Mouse (Mus musculus): Measurements from ENCODE around the gene Aoc1. TPM values are rescaled to one million over a fixed set of nuclear protein-coding genes. Genes with fewer than 3 reads are reported as not detected.

Aoc1 gene
- polyA plus RNA-seq (2015; fragmentation: Nextera tagmentation; extraction: Ambion mirVana) = not detected in 2 replicates

GRCm38 (mm10) chr6:48872596-48872995 is at the start of gene Aoc1:
TSS of gene Aoc1 (plus strand) at chr6:48872896.
- 81% methylated on average over 5 of the region's 5 CpGs for WGBS
- no peaks in the 10 kb centered on the region for H3K4me1 ChIP-seq
- no peak within 1 kb of the TSS for H3K9ac ChIP-seq
- H3K4me2 ChIP-seq = no peak within 1 kb of the TSS
- no peaks in the 10 kb centered on the region for H3K27me3 ChIP-seq
- H3K27ac ChIP-seq = no peak within 1 kb of the TSS
- H3K9me3 ChIP-seq = no peaks in the 10 kb centered on the region
- H3K4me3 ChIP-seq = no peak within 1 kb of the TSS
- no peaks in the 10 kb centered on the region for H3K36me3 ChIP-seq
- ATAC-seq (ENCODE audit: insufficient number of reproducible peaks, low FRiP score, low TSS enrichment, low read depth) = no peak

DNA sequence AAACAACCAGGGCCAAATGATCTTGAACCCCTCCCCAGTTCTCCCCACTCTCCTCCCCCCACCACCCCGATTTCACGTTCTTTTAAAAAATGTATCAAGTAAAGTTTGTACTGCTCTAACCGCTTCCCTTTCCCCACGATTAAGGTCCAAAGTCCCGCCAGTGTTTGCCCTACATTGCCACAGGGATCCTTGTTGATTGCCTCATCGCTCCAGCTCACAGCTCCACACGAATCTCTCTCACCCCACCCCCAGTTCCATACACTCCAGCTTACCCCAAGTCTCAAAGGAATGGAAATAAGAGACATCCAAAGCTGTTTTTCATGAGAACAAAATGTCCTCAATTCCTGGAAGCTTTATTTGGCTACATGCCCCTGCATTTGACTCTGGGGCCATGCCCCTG is 47.7 kb upstream of the Aoc1 start:
- H3K9ac ChIP-seq = no peak overlapping the region
- no peak overlapping the region for H3K4me2 ChIP-seq
- H3K36me3 ChIP-seq = no peaks in the 10 kb centered on the region
- no peaks in the 10 kb centered on the region for H3K9me3 ChIP-seq
- no peaks in the 10 kb centered on the region for H3K4me1 ChIP-seq
- no peak overlapping the region for H3K4me3 ChIP-seq
- no peaks in the 10 kb centered on the region for H3K27me3 ChIP-seq
- no peak overlapping the region for H3K27ac ChIP-seq
- 58% methylated on average over 7 of the region's 7 CpGs for WGBS
- no peak for ATAC-seq (ENCODE audit: insufficient number of reproducible peaks, low FRiP score, low TSS enrichment, low read depth)

DNA sequence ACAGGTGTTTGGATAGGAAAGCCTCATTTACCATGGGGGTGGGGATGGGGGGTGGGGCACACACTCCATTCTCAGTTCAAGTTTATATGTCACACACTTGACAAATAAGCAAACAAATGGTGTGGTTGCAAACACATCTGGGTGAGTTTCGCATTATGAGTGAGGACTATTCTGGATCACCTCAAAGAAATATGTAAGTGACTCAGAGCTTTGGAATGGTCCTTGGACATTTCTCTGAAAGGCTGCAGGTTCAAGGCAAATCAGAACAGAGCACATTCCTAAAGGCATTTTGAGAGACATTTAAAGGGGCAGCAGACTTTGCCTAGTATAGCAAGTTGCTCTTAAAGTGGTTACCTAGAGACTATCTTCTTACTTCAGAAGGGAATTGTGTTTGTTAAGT is 43.7 kb upstream of the Aoc1 start:
- H3K27ac ChIP-seq = no peak overlapping the region
- 42% methylated on average over 1 of the region's 1 CpGs for WGBS
- no peak overlapping the region for H3K9ac ChIP-seq
- no peaks in the 10 kb centered on the region for H3K9me3 ChIP-seq
- H3K27me3 ChIP-seq = no peaks in the 10 kb centered on the region
- no peak overlapping the region for H3K4me3 ChIP-seq
- no peak for ATAC-seq (ENCODE audit: insufficient number of reproducible peaks, low FRiP score, low TSS enrichment, low read depth)
- no peak overlapping the region for H3K4me2 ChIP-seq
- peaks cover 22% of the 10 kb centered on the region for H3K36me3 ChIP-seq
- H3K4me1 ChIP-seq = no peaks in the 10 kb centered on the region

- Histone ChIP-seq H3K9me3 (no peaks in the 10 kb centered on the region), H3K27ac (no peak overlapping the region), H3K4me3 (no peak overlapping the region), H3K9ac (no peak overlapping the region), H3K27me3 (no peaks in the 10 kb centered on the region), H3K4me1 (no peaks in the 10 kb centered on the region), H3K4me2 (no peak overlapping the region), H3K36me3 (peaks cover 28% of the 10 kb centered on the region)
- ATAC-seq (ENCODE audit: insufficient number of reproducible peaks, low FRiP score, low TSS enrichment, low read depth) = no peak
These were observed 43.0 kb upstream of the Aoc1 start for GRCm38 (mm10) chr6:48829651-48830050.

DNA sequence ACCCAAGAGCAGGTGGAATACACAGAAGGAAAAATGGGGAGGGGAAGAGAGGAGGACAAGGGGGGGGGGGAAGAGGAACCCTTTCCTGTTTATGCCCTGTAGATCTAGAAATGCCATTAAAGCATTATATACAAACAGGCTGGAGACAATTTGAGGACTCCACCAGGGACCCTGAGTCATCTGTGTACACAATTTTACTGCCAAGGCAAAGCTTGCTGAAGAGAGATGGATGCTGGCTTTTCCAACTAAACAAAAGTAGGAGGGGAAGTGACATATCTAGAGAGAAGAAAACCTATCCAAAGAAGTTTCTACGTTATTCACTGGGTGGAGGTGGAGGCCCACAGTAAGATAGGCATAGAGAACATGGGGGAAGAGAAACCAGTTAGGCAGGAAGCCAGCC is 42.5 kb upstream of the Aoc1 start:
- no peak overlapping the region for H3K4me2 ChIP-seq
- H3K27me3 ChIP-seq = no peaks in the 10 kb centered on the region
- H3K4me3 ChIP-seq = no peak overlapping the region
- WGBS = 70% methylated on average over 1 of the region's 1 CpGs
- H3K4me1 ChIP-seq = no peaks in the 10 kb centered on the region
- ATAC-seq (ENCODE audit: insufficient number of reproducible peaks, low FRiP score, low TSS enrichment, low read depth) = no peak
- no peak overlapping the region for H3K9ac ChIP-seq
- peaks cover 34% of the 10 kb centered on the region for H3K36me3 ChIP-seq
- no peaks in the 10 kb centered on the region for H3K9me3 ChIP-seq
- no peak overlapping the region for H3K27ac ChIP-seq

DNA sequence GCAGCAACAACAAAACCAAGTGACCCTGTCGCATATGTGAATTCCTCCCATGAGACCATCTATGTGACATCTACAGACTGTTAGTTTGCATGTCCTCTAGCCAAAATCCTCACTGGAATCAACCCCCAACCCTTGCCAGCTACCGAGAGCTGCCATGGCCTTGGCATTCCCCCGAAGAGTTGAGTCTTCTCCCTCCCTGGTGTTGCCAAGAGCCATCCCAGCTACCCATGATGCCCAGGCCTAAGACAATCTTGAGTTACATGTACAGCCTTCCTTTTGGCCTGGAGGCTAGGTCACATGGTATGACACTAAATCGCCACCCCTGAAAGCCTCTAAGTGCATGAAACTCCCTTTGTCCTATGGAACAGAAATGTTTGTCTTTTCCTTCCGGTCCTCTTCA is 41.6 kb upstream of the Aoc1 start:
- no peak overlapping the region for H3K4me3 ChIP-seq
- ATAC-seq (ENCODE audit: insufficient number of reproducible peaks, low FRiP score, low TSS enrichment, low read depth) = no peak
- H3K9me3 ChIP-seq = no peaks in the 10 kb centered on the region
- no peaks in the 10 kb centered on the region for H3K4me1 ChIP-seq
- H3K36me3 ChIP-seq = peaks cover 43% of the 10 kb centered on the region
- no peak overlapping the region for H3K27ac ChIP-seq
- no peaks in the 10 kb centered on the region for H3K27me3 ChIP-seq
- no peak overlapping the region for H3K9ac ChIP-seq
- 89% methylated on average over 5 of the region's 5 CpGs for WGBS
- H3K4me2 ChIP-seq = no peak overlapping the region

GRCm38 (mm10) chr6:48832426-48832825 is 40.3 kb upstream of the Aoc1 start:
- Histone ChIP-seq H3K27ac (no peak overlapping the region), H3K4me3 (no peak overlapping the region), H3K9me3 (no peaks in the 10 kb centered on the region), H3K27me3 (no peaks in the 10 kb centered on the region), H3K9ac (no peak overlapping the region), H3K36me3 (peaks cover 54% of the 10 kb centered on the region), H3K4me1 (0 out of 2 replicates have a peak, but pooled peaks cover 2% of the 10 kb centered on the region), H3K4me2 (no peak overlapping the region)
- ATAC-seq (ENCODE audit: insufficient number of reproducible peaks, low FRiP score, low TSS enrichment, low read depth) = no peak
- WGBS = 88% methylated on average over 1 of the region's 1 CpGs

GRCm38 (mm10) chr6:48833515-48833914 is 39.2 kb upstream of the Aoc1 start:
- Histone ChIP-seq H3K27ac (no peak overlapping the region), H3K36me3 (peaks cover 63% of the 10 kb centered on the region), H3K9me3 (no peaks in the 10 kb centered on the region), H3K4me1 (peaks cover 8% of the 10 kb centered on the region), H3K4me2 (no peak overlapping the region), H3K27me3 (no peaks in the 10 kb centered on the region), H3K9ac (no peak overlapping the region), H3K4me3 (no peak overlapping the region)
- no peak for ATAC-seq (ENCODE audit: insufficient number of reproducible peaks, low FRiP score, low TSS enrichment, low read depth)
- 97% methylated on average over 4 of the region's 4 CpGs for WGBS

DNA sequence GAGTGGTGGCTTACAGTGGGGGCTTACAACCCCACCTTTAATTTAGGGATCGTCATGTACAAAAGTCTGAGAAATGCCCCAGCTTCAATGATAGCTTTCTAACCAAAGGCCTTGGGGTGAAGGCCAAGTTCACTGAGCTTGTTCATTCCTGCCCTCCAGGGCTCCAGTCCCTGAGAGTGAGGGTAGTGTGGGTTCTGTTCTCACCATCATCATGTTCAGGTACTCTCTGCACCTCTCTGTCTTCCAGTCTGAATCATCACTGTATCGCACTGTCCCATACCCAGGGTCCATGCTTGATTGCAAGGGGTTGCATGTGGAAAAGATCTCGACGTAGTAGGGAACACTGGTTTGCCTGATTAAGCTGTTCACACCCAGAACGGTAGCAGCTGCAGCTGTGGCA is 37.5 kb upstream of the Aoc1 start:
- H3K27ac ChIP-seq = no peak overlapping the region
- no peak overlapping the region for H3K4me2 ChIP-seq
- no peak for ATAC-seq (ENCODE audit: insufficient number of reproducible peaks, low FRiP score, low TSS enrichment, low read depth)
- no peaks in the 10 kb centered on the region for H3K27me3 ChIP-seq
- no peaks in the 10 kb centered on the region for H3K9me3 ChIP-seq
- H3K4me1 ChIP-seq = peaks cover 22% of the 10 kb centered on the region
- no peak overlapping the region for H3K9ac ChIP-seq
- no peak overlapping the region for H3K4me3 ChIP-seq
- 81% methylated on average over 5 of the region's 5 CpGs for WGBS
- peaks cover 63% of the 10 kb centered on the region for H3K36me3 ChIP-seq

DNA sequence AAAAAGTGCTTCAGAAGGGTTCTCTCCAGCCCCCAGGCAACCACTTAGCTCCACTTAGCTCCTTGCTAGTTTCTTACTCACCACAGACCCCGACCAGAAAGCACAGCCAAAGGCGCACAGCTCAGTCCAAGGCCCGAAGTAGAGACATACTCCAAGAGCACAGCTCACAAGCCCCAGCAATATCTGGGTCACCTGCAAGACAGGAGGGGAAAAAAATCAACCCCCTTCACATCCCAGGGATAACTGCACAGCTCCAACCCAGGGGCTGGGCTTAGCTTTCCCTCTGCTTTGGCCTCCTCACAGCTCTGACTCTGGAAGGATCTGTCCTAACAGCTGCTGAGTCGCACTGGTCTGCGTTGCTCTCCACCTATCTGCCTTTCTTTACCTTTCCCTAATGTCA is 36.5 kb upstream of the Aoc1 start:
- Histone ChIP-seq H3K4me3 (no peak overlapping the region), H3K9ac (no peak overlapping the region), H3K27me3 (no peaks in the 10 kb centered on the region), H3K9me3 (no peaks in the 10 kb centered on the region), H3K4me1 (peaks cover 30% of the 10 kb centered on the region), H3K36me3 (peaks cover 63% of the 10 kb centered on the region), H3K4me2 (no peak overlapping the region), H3K27ac (no peak overlapping the region)
- 88% methylated on average over 5 of the region's 5 CpGs for WGBS
- ATAC-seq (ENCODE audit: insufficient number of reproducible peaks, low FRiP score, low TSS enrichment, low read depth) = no peak

DNA sequence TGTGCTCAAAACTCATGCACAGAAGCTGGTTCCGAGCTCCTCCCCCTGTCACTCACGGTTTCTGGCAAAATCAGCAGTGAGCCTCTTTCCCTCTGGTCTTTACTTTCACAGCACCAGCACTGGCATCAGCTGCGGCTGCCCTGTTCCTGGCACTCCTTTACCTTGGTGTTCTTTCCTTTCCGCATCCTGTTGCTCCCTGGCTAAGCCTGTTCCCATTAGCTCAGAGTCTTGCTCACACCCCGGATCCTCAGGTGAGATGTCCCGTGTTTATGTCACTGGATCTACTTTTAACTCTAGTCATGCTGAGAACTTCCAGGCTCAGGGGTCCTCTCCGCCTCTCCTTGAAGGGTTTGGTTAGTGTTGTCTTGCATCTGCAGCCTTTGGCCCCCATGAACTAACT is 35.2 kb upstream of the Aoc1 start:
- ATAC-seq (ENCODE audit: insufficient number of reproducible peaks, low FRiP score, low TSS enrichment, low read depth) = no peak
- 80% methylated on average over 7 of the region's 7 CpGs for WGBS
- Histone ChIP-seq H3K4me2 (no peak overlapping the region), H3K9ac (no peak overlapping the region), H3K4me3 (no peak overlapping the region), H3K4me1 (peaks cover 43% of the 10 kb centered on the region), H3K36me3 (peaks cover 56% of the 10 kb centered on the region), H3K9me3 (no peaks in the 10 kb centered on the region), H3K27me3 (no peaks in the 10 kb centered on the region), H3K27ac (no peak overlapping the region)

- H3K4me2 ChIP-seq = 0 out of 2 replicates have a peak overlapping the region, but pooled peaks have one; percentile 2
- no peak overlapping the region for H3K27ac ChIP-seq
- H3K9me3 ChIP-seq = no peaks in the 10 kb centered on the region
- H3K27me3 ChIP-seq = no peaks in the 10 kb centered on the region
- no peak overlapping the region for H3K9ac ChIP-seq
- WGBS = 59% methylated on average over 6 of the region's 6 CpGs
- ATAC-seq (ENCODE audit: insufficient number of reproducible peaks, low FRiP score, low TSS enrichment, low read depth) = no peak
- peaks cover 43% of the 10 kb centered on the region for H3K4me1 ChIP-seq
- peaks cover 46% of the 10 kb centered on the region for H3K36me3 ChIP-seq
- H3K4me3 ChIP-seq = no peak overlapping the region
These were observed 34.2 kb upstream of the Aoc1 start for GRCm38 (mm10) chr6:48838321-48839080.
